Mouse (Mus musculus) Patski (cell line): Measurements from ENCODE around the gene Tdrd1. TPM values are rescaled to one million over a fixed set of nuclear protein-coding genes. Genes with fewer than 3 reads are reported as not detected.

Source experiments
- ATAC-seq: fragments of 100-300 bp; one replicate; pipeline ENCODE4 v1.8.0; 2021
- CTCF ChIA-PET: fragments of 350-600 bp; sonication (Branson Sonifier 250); formaldehyde crosslinking; loops from one replicate; lab custom pipeline; 2022; ENCODE audit warnings: inconsistent platforms; lab: Charles Lee
- POLR2A ChIA-PET: fragments of 350-600 bp; sonication (Branson Sonifier 250); formaldehyde crosslinking; loops from one replicate; lab custom pipeline; 2022; ENCODE audit warnings: antibody characterized with exemption, inconsistent platforms; lab: Charles Lee
- DNase-seq: peaks from one replicate; pipeline ENCODE4 v3.0.0-alpha.2; 2011; ENCODE audit warnings: low read depth, low spot score
- H3K27me3 ChIP-seq: fragments of 371-371 bp; one replicate; pipeline ENCODE4 v1.5.1; 2021
- CTCF ChIP-seq: fragments of 100-300 bp; IDR thresholded peaks from one replicate; pipeline ENCODE4 v1.5.1; 2021
- in situ Hi-C: fragments of 300-500 bp; cut with MboI; formaldehyde crosslinking; loops from 3 replicates; pipeline ENCODE4 v1.11.1; 2018; ENCODE audit warnings: low pct_unique_long_range_greater_than_20kb, mixed read lengths
- polyA plus RNA-seq: library from polyadenylated mRNA; unstranded; gene quantifications from one replicate; pipeline ENCODE4 v1.2.3, GENCODE M21; 2021

The Tdrd1 gene
- polyA plus RNA-seq, 1 experiment from 2014 or later, result 0.01 TPM

DNA sequence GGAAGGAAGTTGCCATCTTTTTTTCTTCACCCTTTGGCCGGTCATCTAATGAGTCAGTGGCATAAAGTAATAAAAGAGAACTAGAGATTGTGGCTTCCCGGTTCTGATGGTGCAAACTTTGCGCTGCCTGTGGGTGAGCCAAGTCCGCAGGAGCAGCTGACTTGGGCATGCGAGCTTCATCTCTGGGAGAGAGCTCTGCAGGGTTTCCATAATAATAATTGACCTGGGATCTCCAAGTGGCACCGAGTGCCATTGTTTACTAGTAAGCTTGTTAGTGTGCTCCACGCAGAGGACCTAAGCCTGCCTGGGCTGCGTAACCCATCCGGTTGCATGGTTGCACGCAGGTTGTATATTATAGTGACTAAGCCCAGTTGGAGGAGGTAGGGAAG lies 3.6 kb upstream of the Tdrd1 start:
- no peak for TF ChIP-seq CTCF
- H3K27me3 ChIP-seq, result no peaks in the 10 kb centered on the region
- no peak for DNase-seq
- CTCF ChIA-PET, result interaction anchor here (0.7 to 0.9 kb wide), 2 partner anchors 9 to 73 kb away, joined by 3 to 4 read pairs; no protein-coding TSS in a partner anchor
- peak; percentile 13 for ATAC-seq
- POLR2A ChIA-PET, result interaction anchor here (1.6 to 1.7 kb wide), 2 partner anchors 21 to 87 kb away, joined by 3 to 6 read pairs; no protein-coding TSS in a partner anchor
- in situ Hi-C loops, result no loop called here

DNA sequence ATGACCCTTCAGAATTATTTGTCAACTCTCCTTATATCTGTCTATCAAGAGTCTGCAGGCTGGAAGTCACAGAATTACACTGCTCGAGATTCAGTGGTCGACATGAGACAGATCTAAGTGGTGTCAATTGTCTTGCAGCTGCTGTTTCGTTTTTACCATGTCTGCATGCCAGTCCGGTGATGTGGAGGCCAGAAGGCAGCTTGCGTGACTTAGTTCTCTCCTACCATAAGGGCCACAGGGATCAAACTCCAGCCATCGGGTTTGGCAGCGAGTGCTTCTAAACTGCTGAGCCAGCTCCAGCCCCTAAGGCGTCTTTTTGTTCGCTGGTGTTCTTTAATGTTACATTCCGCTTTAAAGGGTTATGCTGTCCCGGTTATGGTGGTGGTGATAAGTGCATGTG lies 2.3 kb downstream of the Tdrd1 start:
- TF ChIP-seq CTCF, result no peak
- H3K27me3 ChIP-seq, result peaks cover 31% of the 10 kb centered on the region
- ATAC-seq, result no peak
- in situ Hi-C loops, result no loop called here
- POLR2A ChIA-PET, result no interaction called here
- CTCF ChIA-PET, result no interaction called here
- DNase-seq, result no peak

DNA sequence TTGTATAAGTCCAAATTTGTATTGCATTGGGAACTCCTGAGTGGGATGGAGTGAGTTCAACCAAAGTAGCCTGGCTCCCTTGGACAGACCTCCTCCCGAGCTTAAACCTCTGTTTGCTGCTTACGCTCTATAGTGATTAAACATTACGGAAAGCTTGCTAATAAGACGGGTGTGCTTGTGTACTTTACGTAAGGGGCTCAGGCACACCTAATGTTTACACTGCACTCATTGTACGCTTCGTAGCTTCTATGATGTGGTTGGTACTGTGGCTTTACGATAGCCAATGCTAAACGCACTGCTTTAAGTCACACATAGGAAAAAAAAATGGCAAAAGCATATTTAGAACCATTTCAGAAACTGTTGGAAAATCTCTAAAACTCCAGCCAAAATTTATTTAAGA lies 3.3 kb downstream of the Tdrd1 start:
- DNase-seq (no peak), ATAC-seq (no peak)
- TF ChIP-seq CTCF, result no peak
- POLR2A ChIA-PET, result no interaction called here
- CTCF ChIA-PET, result no interaction called here
- H3K27me3 ChIP-seq, result peaks cover 31% of the 10 kb centered on the region
- in situ Hi-C loops, result no loop called here

DNA sequence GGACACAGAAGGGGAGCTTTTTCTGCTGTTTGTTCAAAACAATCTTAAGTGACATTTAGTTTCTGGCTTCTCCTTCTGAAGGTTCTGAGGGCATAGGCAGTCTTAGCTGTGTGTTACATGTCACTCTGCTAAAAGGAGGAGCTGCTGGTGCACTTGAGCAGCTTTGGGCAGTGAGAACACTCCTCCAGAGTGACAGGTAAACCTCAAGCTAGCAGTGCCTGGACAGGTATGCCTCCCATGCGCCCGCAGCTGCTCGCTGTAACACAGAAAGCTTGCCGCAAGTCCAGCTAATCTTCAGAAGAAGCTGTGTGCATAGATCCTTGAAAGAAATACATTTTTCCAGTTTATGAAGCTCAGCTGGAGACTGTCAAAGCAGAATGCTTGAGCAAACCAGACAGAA lies 4.2 kb downstream of the Tdrd1 start:
- in situ Hi-C loops, result no loop called here
- peak; percentile 24 for DNase-seq
- no peak for TF ChIP-seq CTCF
- POLR2A ChIA-PET, result no interaction called here
- ATAC-seq, result no peak
- H3K27me3 ChIP-seq, result peaks cover 31% of the 10 kb centered on the region
- CTCF ChIA-PET, result interaction anchor here (1.1 to 1.6 kb wide), 2 partner anchors 11 to 21 kb away, joined by 3 to 4 read pairs; no protein-coding TSS in a partner anchor

DNA sequence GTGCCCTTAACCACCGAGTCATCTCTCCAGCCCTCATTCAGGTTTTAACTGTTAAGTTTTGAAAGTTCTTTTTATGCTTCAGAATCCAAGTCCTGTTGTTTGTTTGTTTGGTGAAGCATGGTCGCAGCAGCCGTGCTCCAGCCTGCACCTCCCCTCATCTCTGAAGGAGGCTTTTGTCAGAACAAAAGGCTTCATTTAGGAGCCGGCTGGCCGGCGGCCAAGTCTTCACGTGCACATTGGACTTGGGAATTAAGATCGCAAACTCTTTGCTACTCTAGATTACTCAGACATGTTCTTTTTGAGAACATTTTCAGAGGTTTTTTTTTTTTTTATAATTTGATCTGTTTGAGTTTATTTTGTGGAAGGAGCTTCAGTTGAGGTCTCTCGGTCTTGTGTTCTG lies 9.3 kb downstream of the Tdrd1 start:
- DNase-seq (no peak), ATAC-seq (no peak)
- H3K27me3 ChIP-seq, result peaks cover 38% of the 10 kb centered on the region
- no peak for TF ChIP-seq CTCF
- ChIA-PET POLR2A (no interaction called here), CTCF (no interaction called here)
- in situ Hi-C loops, result no loop called here

DNA sequence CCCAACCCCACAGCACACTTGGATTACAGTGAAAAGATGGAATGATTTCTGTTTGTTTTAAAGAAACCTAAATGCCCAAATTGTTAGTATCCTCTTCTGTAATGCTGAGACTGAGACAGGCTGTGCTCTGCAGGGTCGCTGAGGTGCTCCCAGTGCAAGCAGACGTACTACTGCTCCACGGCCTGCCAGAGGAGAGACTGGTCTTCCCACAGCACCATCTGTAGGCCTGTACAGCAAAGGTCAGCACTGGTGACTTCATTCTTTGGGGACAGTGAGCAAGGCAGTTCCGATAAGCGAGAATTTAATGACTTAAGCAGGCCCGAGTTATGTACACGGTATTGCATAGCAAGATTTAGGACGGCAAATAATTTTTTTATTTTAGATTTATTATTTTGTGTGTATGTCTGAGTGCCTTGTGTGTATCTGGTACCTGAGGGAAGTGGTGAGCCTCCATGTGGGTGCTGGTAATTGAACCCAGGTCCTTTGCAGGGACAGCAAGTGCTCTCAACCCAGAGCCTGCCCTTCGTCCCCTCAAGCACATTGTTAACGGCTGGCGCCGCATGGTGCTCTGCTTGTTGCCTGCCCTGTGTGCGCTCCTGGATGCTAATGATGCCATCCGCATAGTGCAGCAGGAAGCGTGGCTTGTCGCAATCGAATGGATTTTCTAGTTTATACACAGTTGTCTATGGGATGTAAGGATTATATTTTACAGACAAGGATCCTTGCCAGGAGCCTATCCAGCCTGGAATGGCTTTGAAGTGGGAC lies 13.1 kb downstream of the Tdrd1 start:
- ChIA-PET POLR2A (no interaction called here), CTCF (no interaction called here)
- in situ Hi-C loops, result no loop called here
- H3K27me3 ChIP-seq, result peaks cover 28% of the 10 kb centered on the region
- DNase-seq, result no peak
- no peak for ATAC-seq
- TF ChIP-seq CTCF, result no peak

DNA sequence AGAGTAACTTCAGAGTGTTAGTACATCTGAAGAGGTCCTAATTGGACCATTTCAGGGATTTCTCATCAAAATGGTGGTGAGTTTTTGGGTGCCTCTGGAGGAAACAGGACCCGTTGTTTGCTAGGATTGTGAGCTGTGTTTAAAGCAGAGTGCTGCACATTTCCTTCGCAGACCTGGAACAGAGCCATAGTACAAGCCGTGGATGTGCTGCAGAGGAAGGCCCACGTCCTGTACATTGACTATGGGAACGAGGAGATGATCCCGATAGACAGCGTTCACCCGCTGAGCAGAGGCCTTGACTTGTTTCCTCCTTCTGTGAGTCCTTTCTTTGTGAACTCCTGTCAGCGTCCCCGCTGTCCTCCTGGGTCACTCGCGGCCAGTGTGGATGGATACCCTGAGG lies 17.0 kb downstream of the Tdrd1 start:
- DNase-seq (no peak), ATAC-seq (no peak)
- in situ Hi-C loops, result no loop called here
- peaks cover 17% of the 10 kb centered on the region for H3K27me3 ChIP-seq
- no peak for TF ChIP-seq CTCF
- ChIA-PET CTCF (no interaction called here), POLR2A (interaction anchor here (0.9 kb wide), 1 partner anchor 34 kb away, joined by 3 read pairs; no protein-coding TSS in a partner anchor)

DNA sequence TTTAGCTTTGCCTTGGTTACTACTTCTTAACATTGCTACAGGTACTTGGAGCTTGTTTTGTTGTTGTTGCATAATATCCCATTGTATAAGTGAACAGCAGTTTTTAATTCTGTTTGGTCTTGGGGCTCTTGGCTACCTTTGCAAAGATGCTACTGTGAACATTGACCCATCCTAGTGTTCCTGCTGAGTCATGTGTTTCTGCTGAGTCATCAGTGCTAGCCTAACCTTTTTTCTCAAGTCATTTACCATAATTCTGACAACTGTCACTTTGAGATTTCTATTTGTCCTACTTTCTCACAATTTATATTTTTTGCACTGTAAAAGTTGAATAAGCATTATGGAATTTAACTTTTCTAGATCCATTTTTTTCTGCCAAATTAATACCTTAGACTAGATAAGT lies 26.6 kb downstream of the Tdrd1 start:
- peaks cover 9% of the 10 kb centered on the region for H3K27me3 ChIP-seq
- DNase-seq, result no peak
- no peak for ATAC-seq
- CTCF ChIA-PET, result interaction anchor here (2.5 kb wide), 1 partner anchor 15 kb away, joined by 6 read pairs; no protein-coding TSS in a partner anchor
- in situ Hi-C loops, result no loop called here
- no peak for TF ChIP-seq CTCF
- POLR2A ChIA-PET, result no interaction called here

DNA sequence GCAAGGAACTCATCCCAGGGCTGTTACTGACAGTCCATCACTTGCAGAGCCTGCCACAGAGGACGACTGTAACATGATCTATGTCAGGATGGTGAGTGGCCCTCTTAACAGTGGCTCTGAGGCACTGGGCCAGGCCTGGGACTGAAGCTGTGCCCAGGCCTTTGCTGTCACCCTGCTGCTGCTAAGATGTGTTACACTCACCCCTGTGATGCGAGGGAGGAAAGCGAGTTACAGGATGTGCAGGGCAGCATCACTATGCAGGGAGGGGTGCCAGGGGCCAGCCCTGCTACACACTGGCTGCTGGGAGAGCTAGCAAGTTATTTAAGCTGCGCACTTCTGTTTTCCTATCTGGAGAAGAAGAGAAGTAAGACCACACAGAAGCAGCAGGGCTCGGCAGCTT lies 30.4 kb downstream of the Tdrd1 start:
- TF ChIP-seq CTCF, result no peak
- POLR2A ChIA-PET, result no interaction called here
- DNase-seq, result no peak
- in situ Hi-C loops, result no loop called here
- peaks cover 19% of the 10 kb centered on the region for H3K27me3 ChIP-seq
- no peak for ATAC-seq
- CTCF ChIA-PET, result no interaction called here

DNA sequence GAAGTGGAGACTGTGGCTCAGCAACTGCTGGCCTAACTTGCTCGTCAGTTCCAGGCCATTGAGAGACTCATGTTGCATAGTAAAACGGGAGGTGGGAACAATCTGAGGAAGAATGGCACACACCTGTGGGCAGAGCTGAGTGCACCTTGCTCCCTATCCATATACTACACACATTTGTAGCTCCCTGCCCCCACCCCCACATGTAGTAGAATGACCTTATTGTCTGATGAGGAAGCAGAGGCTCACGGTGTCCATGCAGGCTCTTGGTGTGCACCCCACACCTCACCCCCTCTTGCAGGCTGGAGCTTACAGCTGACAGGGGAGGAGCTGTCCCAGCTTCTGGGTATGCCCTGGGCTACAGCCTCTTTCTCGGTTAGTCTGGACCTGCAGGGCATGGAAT lies 41.7 kb downstream of the Tdrd1 start:
- peaks cover 4% of the 10 kb centered on the region for H3K27me3 ChIP-seq
- ATAC-seq (no peak), DNase-seq (no peak)
- TF ChIP-seq CTCF, result no peak
- CTCF ChIA-PET, result interaction anchor here (2.1 kb wide), 1 partner anchor 14 kb away, joined by 6 read pairs; no protein-coding TSS in a partner anchor
- POLR2A ChIA-PET, result no interaction called here
- in situ Hi-C loops, result no loop called here

DNA sequence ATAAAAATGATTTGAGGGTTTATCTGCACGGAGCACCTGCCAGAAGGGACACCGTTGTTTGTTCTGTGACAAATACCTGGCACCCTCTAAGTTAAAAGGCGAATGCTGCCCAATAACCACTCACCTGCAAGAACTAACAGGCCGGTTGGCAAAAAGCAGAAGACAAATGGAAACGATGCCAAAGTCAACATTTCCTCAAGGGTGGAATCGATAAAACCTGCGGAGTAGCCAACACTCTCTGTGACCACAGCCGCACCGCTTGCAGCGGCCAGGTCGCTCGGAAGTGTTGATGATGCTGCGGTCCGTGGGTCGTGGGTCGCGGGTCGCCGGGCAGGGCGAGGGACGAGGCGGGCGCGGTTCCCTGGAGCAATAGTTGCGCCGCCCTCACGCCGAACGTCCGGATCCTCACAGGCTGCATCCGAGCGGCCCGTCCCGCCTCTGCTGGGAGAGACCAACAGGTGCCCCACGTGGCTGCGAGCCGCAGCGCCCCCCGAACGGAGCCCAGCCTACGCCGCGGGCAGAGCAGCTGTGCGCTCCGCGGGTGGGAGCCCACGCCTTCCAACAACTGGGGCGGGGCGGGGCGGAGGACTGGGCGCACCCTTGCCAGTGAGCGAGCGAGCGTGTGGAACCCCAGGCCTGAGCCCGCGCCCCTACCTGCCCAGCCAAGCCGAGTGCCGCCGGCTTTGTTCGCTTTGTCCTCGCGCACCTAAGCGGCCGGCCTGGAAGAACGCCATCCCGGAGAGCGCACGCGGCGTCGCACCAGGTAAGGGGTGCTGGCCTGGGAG lies 48.0 kb downstream of the Tdrd1 start, which contains the start of gene Vwa2:
Gene Vwa2 (plus strand): TSS at position 434 of the 785 bp plus-strand sequence.
- DNase-seq, result no peak
- POLR2A ChIA-PET, result no interaction called here
- no peak for TF ChIP-seq CTCF
- peaks cover 4% of the 10 kb centered on the region for H3K27me3 ChIP-seq
- peak; percentile 44 for ATAC-seq
- CTCF ChIA-PET, result interaction anchor here (0.8 to 1.5 kb wide), 3 partner anchors 11 to 33 kb away, joined by 3 to 4 read pairs (median 3); no protein-coding TSS in a partner anchor
- in situ Hi-C loops, result no loop called here
